Mouse (Mus musculus) liver, postnatal 0 days (tissue): ENCODE measurements around the gene Pdss2.

Experiments
- CTCF ChIP-seq: sonication (generic); IDR thresholded peaks from 2 replicates; pipeline ENCODE4 v1.5.1; 2016; ENCODE audit warnings: antibody characterized with exemption, low read depth
- EP300 ChIP-seq: IDR thresholded peaks from 2 replicates; pipeline ENCODE4 v1.6.1; 2016; ENCODE audit warnings: antibody characterized with exemption, low read depth, mild to moderate bottlenecking

GRCm38 (mm10) chr10:43271318-43271717, 50.0 kb downstream of the Pdss2 start:
- peak; percentile 22; the same call in 1 of the 2 replicates for TF ChIP-seq CTCF
- no peak for TF ChIP-seq EP300
